Mouse (Mus musculus) spleen, adult 18-20 months (tissue): ENCODE measurements around the gene Kcnmb4.

Source experiments
- DNase-seq, 2 experiments: peaks; one replicate each; pipeline ENCODE4 v3.0.0; 2022; ENCODE audit warnings: mixed read lengths in 2 of 2

The Kcnmb4 gene

DNA sequence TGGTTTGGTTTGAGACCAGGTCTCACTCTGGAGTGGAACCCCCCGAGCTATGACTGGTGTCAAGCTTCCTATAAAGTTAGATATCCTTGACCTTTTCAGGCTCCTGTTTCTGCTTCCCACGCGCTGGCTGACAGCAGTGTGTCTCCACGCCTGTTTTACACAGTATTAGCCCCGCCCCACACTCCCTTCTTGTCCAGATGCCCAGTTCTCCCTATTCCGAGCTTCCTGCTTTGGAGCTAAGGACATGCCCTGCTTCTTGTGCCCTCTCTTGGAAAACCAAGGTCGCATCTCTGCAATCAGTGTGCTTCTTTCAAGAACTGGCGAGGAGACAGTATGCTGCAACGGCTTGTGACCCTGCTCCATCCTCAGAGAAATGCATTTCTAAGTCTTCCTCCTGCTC, 23.1 kb downstream of the Kcnmb4 start:
- no peak for DNase-seq

GRCm38 (mm10) chr10:116448166-116448565, 25.5 kb downstream of the Kcnmb4 start:
- no peak for DNase-seq

DNA sequence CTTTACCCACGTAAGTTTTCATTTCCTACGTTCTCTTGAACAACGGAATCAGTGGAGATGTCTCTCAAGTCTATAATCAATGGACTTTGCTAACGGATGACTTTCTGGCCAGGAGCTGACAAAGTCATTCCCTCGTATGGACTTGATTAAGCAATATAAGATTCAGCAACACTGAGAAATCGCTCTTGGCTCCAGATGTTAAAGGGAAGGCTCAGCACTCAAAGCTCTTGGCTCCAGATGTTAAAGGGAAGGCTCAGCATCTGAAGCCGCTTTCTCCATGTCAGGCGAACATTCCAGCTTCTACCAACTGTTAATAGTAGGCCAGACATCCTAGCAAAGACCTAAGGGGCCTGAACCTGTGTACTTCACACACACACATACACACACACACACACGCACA, 26.5 kb downstream of the Kcnmb4 start:
- DNase-seq = no peak

DNA sequence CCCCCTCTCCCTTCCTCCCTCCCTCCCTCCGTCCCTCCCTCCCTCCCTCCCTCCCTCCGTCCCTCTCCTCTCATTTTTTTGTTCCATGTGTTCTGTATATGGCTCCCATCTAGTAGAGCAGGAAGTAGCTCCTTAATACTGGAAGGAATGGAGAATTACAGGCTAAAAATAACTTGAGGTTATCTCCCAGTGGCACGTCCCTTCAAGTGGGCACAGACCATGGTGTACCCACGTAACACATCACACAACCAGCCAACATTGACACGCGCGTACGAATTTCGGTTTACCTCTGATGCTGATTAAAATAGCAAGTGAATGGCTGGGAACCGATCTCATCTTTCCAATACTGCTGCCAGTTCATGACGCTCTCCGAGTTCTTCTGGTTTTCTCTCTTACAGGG, 27.6 kb downstream of the Kcnmb4 start:
- DNase-seq = no peak

DNA sequence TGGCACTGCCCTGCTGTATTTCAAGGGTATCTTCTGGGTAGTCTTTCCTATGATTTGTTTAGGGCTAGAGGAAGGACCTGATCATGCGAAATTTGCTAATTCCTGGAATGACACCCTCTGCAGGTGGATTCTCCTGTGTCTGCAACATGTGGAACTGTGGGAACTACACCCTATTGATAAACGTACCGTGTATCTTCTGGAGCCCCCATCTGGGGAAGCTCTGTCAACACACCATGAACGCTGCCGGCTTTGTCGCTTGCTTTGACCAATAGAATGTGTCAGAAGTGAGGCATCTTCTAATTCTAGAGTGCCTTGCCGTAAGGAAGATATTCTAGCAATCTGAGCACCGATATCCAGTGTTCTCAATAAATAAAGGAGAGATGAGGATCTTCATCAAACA, 28.9 kb downstream of the Kcnmb4 start:
- no peak for DNase-seq

- DNase-seq = no peak
Measured at GRCm38 (mm10) chr10:116444371-116444770, 29.3 kb downstream of the Kcnmb4 start.

GRCm38 (mm10) chr10:116440946-116441345, 32.7 kb downstream of the Kcnmb4 start:
- no peak for DNase-seq

DNA sequence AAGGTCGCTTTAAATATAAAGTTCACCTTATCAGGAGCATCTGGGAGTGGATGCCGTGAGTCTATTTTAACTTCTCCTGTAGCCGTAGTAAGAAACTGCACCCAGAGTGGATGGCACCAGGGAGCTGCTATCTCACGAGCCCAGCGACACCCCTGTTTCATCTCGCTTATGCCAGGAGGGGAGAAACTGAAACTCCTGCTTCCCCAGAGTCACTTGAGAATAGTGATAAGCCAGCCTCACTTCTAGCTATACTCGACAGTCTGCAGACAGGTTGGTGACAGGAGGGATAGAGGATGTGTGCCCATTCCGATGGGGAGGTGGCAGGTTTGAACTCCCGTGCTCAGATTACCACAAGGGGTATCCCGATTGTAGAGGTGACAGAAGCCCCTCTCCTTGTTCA, 33.6 kb downstream of the Kcnmb4 start:
- DNase-seq = no peak

DNA sequence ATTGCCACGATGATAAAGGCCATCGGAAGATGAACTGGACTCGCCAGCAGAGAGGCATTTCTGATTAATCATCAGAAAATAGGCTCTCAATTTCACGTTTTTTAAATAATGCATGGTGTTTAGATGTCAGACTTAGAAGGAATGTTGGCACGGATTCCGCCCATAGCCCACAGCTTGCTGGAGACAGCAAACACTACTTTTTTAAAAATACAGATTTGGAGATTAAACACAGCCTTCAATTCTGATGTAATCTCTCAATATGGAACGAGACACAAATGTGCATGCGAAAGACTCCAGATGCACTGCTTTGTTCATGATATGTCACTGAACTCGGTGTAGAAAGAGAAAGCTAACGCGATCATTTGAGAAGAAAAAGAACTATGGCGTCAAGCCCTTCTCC, 38.2 kb downstream of the Kcnmb4 start:
- no peak for DNase-seq

DNA sequence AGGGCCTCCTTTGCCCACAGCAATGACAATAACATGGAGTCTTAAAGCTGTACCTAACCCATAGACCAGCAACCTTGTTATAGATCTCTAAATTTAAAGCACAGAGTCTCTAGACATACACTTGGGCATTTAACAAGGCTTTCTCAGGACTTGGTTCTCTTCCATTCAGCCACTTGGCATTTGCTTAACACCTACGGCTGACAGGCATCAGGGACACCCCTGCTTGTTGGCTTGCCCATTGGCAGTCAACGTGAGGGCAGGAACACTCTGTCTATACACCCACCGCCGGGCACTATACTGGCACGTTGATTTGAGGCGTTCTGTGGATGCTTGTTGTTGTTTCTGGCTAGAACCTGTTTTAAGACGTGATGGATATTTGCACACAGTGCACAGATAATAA, 41.3 kb downstream of the Kcnmb4 start:
- DNase-seq = no peak

GRCm38 (mm10) chr10:116428026-116428780, 45.5 kb downstream of the Kcnmb4 start:
- no peak for DNase-seq

- DNase-seq = no peak
Measured at GRCm38 (mm10) chr10:116426176-116426575, 47.5 kb downstream of the Kcnmb4 start.

GRCm38 (mm10) chr10:116424921-116425320, 48.8 kb downstream of the Kcnmb4 start:
- DNase-seq = no peak

- no peak for DNase-seq
Measured at GRCm38 (mm10) chr10:116422551-116422950, 51.1 kb downstream of the Kcnmb4 start.

- no peak for DNase-seq
Measured at GRCm38 (mm10) chr10:116420976-116421375, 52.7 kb downstream of the Kcnmb4 start.

DNA sequence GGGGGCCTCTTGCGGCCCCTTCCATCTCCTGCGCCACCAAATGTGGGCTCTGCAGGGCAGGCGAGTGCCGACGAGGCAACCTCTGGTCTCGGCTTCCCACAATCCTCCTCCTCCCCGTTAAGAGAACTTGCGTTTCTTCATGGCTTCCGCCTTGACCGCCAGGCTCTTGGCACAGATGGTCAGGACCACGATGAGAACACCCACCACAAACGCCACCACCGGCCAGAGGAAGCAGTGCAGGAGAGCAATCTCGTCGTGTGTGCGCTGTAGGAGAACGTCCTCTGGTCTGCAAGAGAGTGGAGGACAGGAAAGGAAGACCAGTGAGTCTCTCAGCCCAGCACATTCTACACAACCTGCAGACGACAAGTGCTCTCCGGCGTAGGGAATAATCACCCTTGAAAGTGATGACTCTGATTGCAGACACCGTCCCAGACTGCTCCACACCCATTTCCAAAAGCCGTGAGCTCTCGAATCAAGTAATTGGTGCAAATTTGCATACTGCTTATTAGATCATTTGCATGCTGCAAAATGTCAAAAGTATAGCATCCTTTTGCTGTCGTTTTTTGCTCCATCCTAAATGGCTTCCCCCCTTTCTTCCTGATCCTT, 55.5 kb downstream of the Kcnmb4 start:
- DNase-seq = no peak

DNA sequence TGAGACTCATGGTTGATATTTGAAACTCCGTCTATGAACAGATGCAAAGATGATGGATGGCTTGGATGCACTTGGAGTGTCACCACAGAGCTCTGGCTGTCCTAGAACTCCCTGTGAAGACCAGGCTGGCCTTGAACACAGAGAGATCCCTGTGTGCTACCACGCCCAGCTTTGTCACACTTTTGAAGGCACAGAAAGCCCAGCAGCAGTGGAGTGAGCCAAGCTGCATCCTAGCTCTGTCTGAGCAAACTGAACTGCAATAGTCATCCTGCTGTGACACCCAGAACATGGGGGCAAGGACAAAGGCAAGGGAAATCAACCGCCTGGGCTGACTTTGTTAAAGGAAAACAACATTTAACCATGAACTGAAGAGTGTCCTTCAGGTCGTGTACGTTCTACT, 57.0 kb downstream of the Kcnmb4 start:
- no peak for DNase-seq

DNA sequence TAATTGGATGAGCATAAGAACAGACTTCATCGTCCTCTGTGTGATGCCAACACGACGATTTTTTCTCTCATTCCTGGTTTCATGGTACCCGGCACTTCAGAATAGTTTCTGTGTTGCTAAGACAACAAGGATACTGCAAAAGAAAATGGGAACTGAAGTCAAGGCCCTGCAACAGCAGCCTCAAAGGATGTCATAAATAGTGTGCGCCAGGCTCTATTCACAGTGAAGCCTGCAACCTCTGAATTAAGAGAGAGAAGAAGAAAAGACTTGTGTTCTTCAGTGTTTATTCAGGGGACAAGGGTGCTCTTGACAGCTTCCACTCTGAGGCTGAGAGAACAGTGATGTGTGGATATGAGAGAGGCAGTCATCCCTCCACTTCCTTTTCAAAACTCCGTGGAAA, 57.5 kb downstream of the Kcnmb4 start:
- no peak for DNase-seq

DNA sequence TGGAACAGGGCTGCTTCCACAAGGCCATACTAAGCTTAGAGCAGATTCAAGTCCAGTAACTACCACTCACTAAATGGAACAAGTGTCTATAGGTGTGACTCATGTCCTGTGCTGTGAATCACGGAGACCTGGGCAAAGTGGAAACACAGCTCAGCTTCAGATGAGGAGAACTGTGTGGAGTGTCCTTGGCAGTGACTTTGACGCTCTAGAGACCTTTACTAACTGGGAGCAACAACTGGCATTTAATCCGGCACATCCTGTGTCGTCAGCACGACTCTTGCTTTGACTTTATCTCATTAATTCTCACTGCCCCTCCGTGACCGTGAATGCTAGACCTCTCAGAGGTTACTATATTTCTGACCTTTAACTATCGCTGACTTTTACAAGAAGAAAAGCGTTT, 62.9 kb downstream of the Kcnmb4 start:
- no peak for DNase-seq

GRCm38 (mm10) chr10:116407684-116408359, 65.9 kb downstream of the Kcnmb4 start:
- no peak for DNase-seq

- no peak for DNase-seq
Measured at GRCm38 (mm10) chr10:116405011-116405410, 68.7 kb downstream of the Kcnmb4 start.

DNA sequence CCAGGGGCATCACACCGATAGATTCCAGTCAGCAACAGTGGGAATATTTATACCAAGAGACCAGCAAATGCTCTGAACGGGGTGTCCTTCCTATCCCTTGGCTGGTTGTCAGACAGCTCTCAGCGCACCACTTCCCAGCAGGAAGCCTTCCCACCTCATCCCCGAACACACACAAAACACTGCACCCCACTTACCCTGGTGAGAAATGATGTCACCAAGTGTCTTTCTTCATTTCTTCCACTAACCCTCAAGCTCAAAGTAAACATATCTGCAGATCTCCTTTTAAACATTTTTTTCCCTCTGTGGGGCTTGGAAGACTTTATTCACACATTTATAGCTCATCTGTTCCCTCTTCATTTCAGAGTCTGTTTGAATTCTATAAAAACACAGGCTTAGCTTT, 70.0 kb downstream of the Kcnmb4 start:
- DNase-seq = no peak

- DNase-seq = no peak
Measured at GRCm38 (mm10) chr10:116402742-116403425, 70.8 kb downstream of the Kcnmb4 start.

- no peak for DNase-seq
Measured at GRCm38 (mm10) chr10:116397973-116398372, 75.7 kb downstream of the Kcnmb4 start.
